Mouse (Mus musculus): ENCODE measurements around the gene Zfp334.
A peak's percentile ranks its signal among the peaks of the same experiment; 100 is the strongest.

Gene Zfp334

GRCm38 (mm10) chr2:165387844-165388495, at the start of gene Zfp334:
Gene Zfp334 (minus strand): TSS chr2:165388259.
- DNase-seq (ENCODE audit: low spot score in 2 of 2): no peak

GRCm38 (mm10) chr2:165428694-165429093, 40.6 kb upstream of the Zfp334 start:
- DNase-seq (ENCODE audit: low spot score in 2 of 2): no peak

- no peak for DNase-seq (ENCODE audit: low spot score in 2 of 2)
These were observed 32.1 kb upstream of the Zfp334 start for GRCm38 (mm10) chr2:165420195-165420594.

- DNase-seq (ENCODE audit: low spot score in 2 of 2): no peak
These were observed 31.6 kb upstream of the Zfp334 start for GRCm38 (mm10) chr2:165419670-165420111.

GRCm38 (mm10) chr2:165418577-165418976, 30.5 kb upstream of the Zfp334 start:
- DNase-seq (ENCODE audit: low spot score in 2 of 2): no peak

- DNase-seq (ENCODE audit: low spot score in 2 of 2): no peak
These were observed 29.2 kb upstream of the Zfp334 start for GRCm38 (mm10) chr2:165417291-165417690.

GRCm38 (mm10) chr2:165415795-165416194, 27.7 kb upstream of the Zfp334 start:
- DNase-seq (ENCODE audit: low spot score in 2 of 2): no peak

- no peak for DNase-seq (ENCODE audit: low spot score in 2 of 2)
These were observed 27.2 kb upstream of the Zfp334 start for GRCm38 (mm10) chr2:165415141-165415721.

GRCm38 (mm10) chr2:165414321-165414720, 26.3 kb upstream of the Zfp334 start:
- DNase-seq (ENCODE audit: low spot score in 2 of 2): no peak

- DNase-seq (ENCODE audit: low spot score in 2 of 2): no peak
These were observed 25.8 kb upstream of the Zfp334 start for GRCm38 (mm10) chr2:165413884-165414283.

- peak; percentile 36 to 57 for DNase-seq (ENCODE audit: low spot score in 2 of 2)
These were observed 19.7 kb upstream of the Zfp334 start for GRCm38 (mm10) chr2:165407700-165408301.

- no peak for DNase-seq (ENCODE audit: low spot score in 2 of 2)
These were observed 17.3 kb upstream of the Zfp334 start for GRCm38 (mm10) chr2:165405351-165405750.

- no peak for DNase-seq (ENCODE audit: low spot score in 2 of 2)
These were observed 16.9 kb upstream of the Zfp334 start for GRCm38 (mm10) chr2:165404951-165405350.

GRCm38 (mm10) chr2:165398164-165398785, 10.2 kb upstream of the Zfp334 start:
- DNase-seq (ENCODE audit: low spot score in 2 of 2): no peak

GRCm38 (mm10) chr2:165397502-165398163, 9.6 kb upstream of the Zfp334 start:
- no peak for DNase-seq (ENCODE audit: low spot score in 2 of 2)

GRCm38 (mm10) chr2:165396831-165397501, 8.9 kb upstream of the Zfp334 start:
- DNase-seq (ENCODE audit: low spot score in 2 of 2): no peak

GRCm38 (mm10) chr2:165392156-165392555, 4.1 kb upstream of the Zfp334 start:
- no peak for DNase-seq (ENCODE audit: low spot score in 2 of 2)

- peak in 1 of 2 experiments; percentile 14 for DNase-seq (ENCODE audit: low spot score in 2 of 2)
These were observed 3.5 kb upstream of the Zfp334 start for GRCm38 (mm10) chr2:165391561-165391960.

- DNase-seq (ENCODE audit: low spot score in 2 of 2): no peak
These were observed 1.4 kb upstream of the Zfp334 start for GRCm38 (mm10) chr2:165389299-165389952.

- no peak for DNase-seq (ENCODE audit: low spot score in 2 of 2)
These were observed 689 bp downstream of the Zfp334 start for GRCm38 (mm10) chr2:165387370-165387769.

- no peak for DNase-seq (ENCODE audit: low spot score in 2 of 2)
These were observed 8.0 kb downstream of the Zfp334 start for GRCm38 (mm10) chr2:165380050-165380449.

Measured in natural killer cell, adult 2 months (primary cell).